Mouse (Mus musculus): ENCODE measurements around the gene Rimklb. TPM values are rescaled to one million over a fixed set of nuclear protein-coding genes. Genes with fewer than 3 reads are reported as not detected.

The Rimklb gene
- total and polyA plus RNA-seq, 3 experiments = 0.04 TPM; not detected in 2

GRCm38 (mm10) chr6:122440632-122441226 lies 57.8 kb downstream of the Rimklb start:
- H3K4me1 ChIP-seq (ENCODE audit: control insufficient read depth, insufficient read depth, low read length) = no peaks in the 10 kb centered on the region
- WGBS = 68% methylated on average over 4 of the region's 4 CpGs
- H3K9ac ChIP-seq (ENCODE audit: low read depth, low read length) = no peak overlapping the region
- no peak for TF ChIP-seq CTCF (IDR thresholded peaks at IDR 0.05)
- DNase-seq = no peak
- H3K27ac ChIP-seq = no peak overlapping the region
- intact Hi-C loops (cut with DNase I) = no loop called here
- H3K79me2 ChIP-seq (replicated peaks; ENCODE audit: control insufficient read depth, insufficient read depth, low read length) = no peaks in the 10 kb centered on the region
- no peaks in the 10 kb centered on the region for H3K27me3 ChIP-seq (ENCODE audit: control insufficient read depth, insufficient read depth, low read length)
- no peaks in the 10 kb centered on the region for H3K36me3 ChIP-seq (ENCODE audit: control insufficient read depth, insufficient read depth, low read length)
- H3K4me3 ChIP-seq = no peak overlapping the region

- intact Hi-C loops (cut with DNase I) = no loop called here
- DNase-seq = no peak
- H3K79me2 ChIP-seq (replicated peaks; ENCODE audit: control insufficient read depth, insufficient read depth, low read length) = no peaks in the 10 kb centered on the region
- no peak overlapping the region for H3K4me3 ChIP-seq
- H3K36me3 ChIP-seq (ENCODE audit: control insufficient read depth, insufficient read depth, low read length) = no peaks in the 10 kb centered on the region
- TF ChIP-seq EP300 (IDR thresholded peaks at IDR 0.05; ENCODE audit: insufficient read depth, low read depth, low read length) (no peak), POLR2A (IDR thresholded peaks at IDR 0.05; ENCODE audit: insufficient read depth, low read depth, low read length) (no peak), CTCF (IDR thresholded peaks at IDR 0.05) (no peak)
- H3K9ac ChIP-seq (ENCODE audit: low read depth, low read length) = no peak overlapping the region
- no peaks in the 10 kb centered on the region for H3K27me3 ChIP-seq (ENCODE audit: control insufficient read depth, insufficient read depth, low read length)
- no peak overlapping the region for H3K27ac ChIP-seq
- 92% methylated on average over 4 of the region's 4 CpGs for WGBS
- no peaks in the 10 kb centered on the region for H3K4me1 ChIP-seq (ENCODE audit: control insufficient read depth, insufficient read depth, low read length)
Measured at GRCm38 (mm10) chr6:122439249-122439648, 59.3 kb downstream of the Rimklb start.

- no peak for TF ChIP-seq POLR2A (IDR thresholded peaks at IDR 0.05; ENCODE audit: insufficient read depth, low read depth, low read length)
- no peak for TF ChIP-seq CTCF (IDR thresholded peaks at IDR 0.05)
- TF ChIP-seq EP300 (IDR thresholded peaks at IDR 0.05; ENCODE audit: insufficient read depth, low read depth, low read length) = no peak
- H3K4me1 ChIP-seq (ENCODE audit: control insufficient read depth, insufficient read depth, low read length) = no peaks in the 10 kb centered on the region
- H3K27me3 ChIP-seq (ENCODE audit: control insufficient read depth, insufficient read depth, low read length) = no peaks in the 10 kb centered on the region
- no peak overlapping the region for H3K27ac ChIP-seq
- WGBS = 93% methylated on average over 2 of the region's 2 CpGs
- no peaks in the 10 kb centered on the region for H3K36me3 ChIP-seq (ENCODE audit: control insufficient read depth, insufficient read depth, low read length)
- intact Hi-C loops (cut with DNase I) = no loop called here
- no peak overlapping the region for H3K4me3 ChIP-seq
- no peak overlapping the region for H3K9ac ChIP-seq (ENCODE audit: low read depth, low read length)
- no peak for DNase-seq
- H3K79me2 ChIP-seq (replicated peaks; ENCODE audit: control insufficient read depth, insufficient read depth, low read length) = no peaks in the 10 kb centered on the region
Measured at GRCm38 (mm10) chr6:122435270-122435669, 63.3 kb downstream of the Rimklb start.

GRCm38 (mm10) chr6:122427456-122427855 lies 71.1 kb downstream of the Rimklb start:
- DNase-seq = no peak
- Histone ChIP-seq H3K4me1 (ENCODE audit: control insufficient read depth, insufficient read depth, low read length) (no peaks in the 10 kb centered on the region), H3K4me3 (no peak overlapping the region), H3K27me3 (ENCODE audit: control insufficient read depth, insufficient read depth, low read length) (no peaks in the 10 kb centered on the region), H3K27ac (no peak overlapping the region), H3K79me2 (replicated peaks; ENCODE audit: control insufficient read depth, insufficient read depth, low read length) (no peaks in the 10 kb centered on the region), H3K36me3 (ENCODE audit: control insufficient read depth, insufficient read depth, low read length) (no peaks in the 10 kb centered on the region), H3K9ac (ENCODE audit: low read depth, low read length) (no peak overlapping the region)
- TF ChIP-seq EP300 (IDR thresholded peaks at IDR 0.05; ENCODE audit: insufficient read depth, low read depth, low read length) (no peak), CTCF (IDR thresholded peaks at IDR 0.05) (no peak), POLR2A (IDR thresholded peaks at IDR 0.05; ENCODE audit: insufficient read depth, low read depth, low read length) (no peak)
- WGBS = 83% methylated on average over 7 of the region's 7 CpGs
- intact Hi-C loops (cut with DNase I) = no loop called here

- H3K9ac ChIP-seq (ENCODE audit: low read depth, low read length) = no peak overlapping the region
- TF ChIP-seq POLR2A (IDR thresholded peaks at IDR 0.05; ENCODE audit: insufficient read depth, low read depth, low read length) = no peak
- no peak for TF ChIP-seq CTCF (IDR thresholded peaks at IDR 0.05)
- TF ChIP-seq EP300 (IDR thresholded peaks at IDR 0.05; ENCODE audit: insufficient read depth, low read depth, low read length) = no peak
- 80% methylated on average over 7 of the region's 7 CpGs for WGBS
Measured at GRCm38 (mm10) chr6:122417015-122417414, 81.5 kb downstream of the Rimklb start.

GRCm38 (mm10) chr6:122416347-122416746 lies 82.2 kb downstream of the Rimklb start:
- no peaks in the 10 kb centered on the region for H3K4me1 ChIP-seq (ENCODE audit: control insufficient read depth, insufficient read depth, low read length)
- H3K9ac ChIP-seq (ENCODE audit: low read depth, low read length) = no peak overlapping the region
- TF ChIP-seq CTCF (IDR thresholded peaks at IDR 0.05) (no peak), EP300 (IDR thresholded peaks at IDR 0.05; ENCODE audit: insufficient read depth, low read depth, low read length) (no peak), POLR2A (IDR thresholded peaks at IDR 0.05; ENCODE audit: insufficient read depth, low read depth, low read length) (no peak)
- 24% methylated on average over 4 of the region's 4 CpGs for WGBS
- H3K4me3 ChIP-seq = no peak overlapping the region
- no peak for DNase-seq
- H3K27me3 ChIP-seq (ENCODE audit: control insufficient read depth, insufficient read depth, low read length) = no peaks in the 10 kb centered on the region
- no peak overlapping the region for H3K27ac ChIP-seq
- intact Hi-C loops (cut with DNase I) = no loop called here
- H3K79me2 ChIP-seq (replicated peaks; ENCODE audit: control insufficient read depth, insufficient read depth, low read length) = no peaks in the 10 kb centered on the region
- H3K36me3 ChIP-seq (ENCODE audit: control insufficient read depth, insufficient read depth, low read length) = no peaks in the 10 kb centered on the region

More at GRCm38 (mm10) chr6:122417015-122417414, 81.5 kb downstream of the Rimklb start:
- Histone ChIP-seq H3K27ac (no peak overlapping the region), H3K4me1 (ENCODE audit: control insufficient read depth, insufficient read depth, low read length) (no peaks in the 10 kb centered on the region), H3K4me3 (no peak overlapping the region), H3K79me2 (replicated peaks; ENCODE audit: control insufficient read depth, insufficient read depth, low read length) (no peaks in the 10 kb centered on the region), H3K27me3 (ENCODE audit: control insufficient read depth, insufficient read depth, low read length) (no peaks in the 10 kb centered on the region), H3K36me3 (ENCODE audit: control insufficient read depth, insufficient read depth, low read length) (no peaks in the 10 kb centered on the region)
- intact Hi-C loops (cut with DNase I) = no loop called here
- no peak for DNase-seq
